Mouse (Mus musculus) left cerebral cortex, postnatal 14 days (tissue): ENCODE data around the gene Stab2. TPM values are rescaled to one million over a fixed set of nuclear protein-coding genes. Genes with fewer than 3 reads are reported as not detected.
A peak's percentile ranks its signal among the peaks of the same experiment; 100 is the strongest.

Experiments used
- DNase-seq, 2 experiments: peaks; one replicate each; pipeline ENCODE4 v3.0.0; 2021 to 2022; ENCODE audit warnings: low spot score in 2 of 2, mixed read lengths in 1 of 2
- intact Hi-C: fragments of 180-260 bp; cut with DNase I; formaldehyde crosslinking; loops from one replicate; pipeline ENCODE4 v1.15.1; 2025
- total RNA-seq, 2 experiments: library from RNA; stranded (reverse); gene quantifications; 2 replicates each; pipeline ENCODE4 v1.2.3; 2021

Stab2 gene
- total RNA-seq, 2 experiments from 2014 or later, result 0.25 to 0.37 TPM

GRCm38 (mm10) chr10:86846926-86847467 lies 160.8 kb downstream of the Stab2 start:
- DNase-seq, result no peak
- intact Hi-C loops, result no loop called here

DNA sequence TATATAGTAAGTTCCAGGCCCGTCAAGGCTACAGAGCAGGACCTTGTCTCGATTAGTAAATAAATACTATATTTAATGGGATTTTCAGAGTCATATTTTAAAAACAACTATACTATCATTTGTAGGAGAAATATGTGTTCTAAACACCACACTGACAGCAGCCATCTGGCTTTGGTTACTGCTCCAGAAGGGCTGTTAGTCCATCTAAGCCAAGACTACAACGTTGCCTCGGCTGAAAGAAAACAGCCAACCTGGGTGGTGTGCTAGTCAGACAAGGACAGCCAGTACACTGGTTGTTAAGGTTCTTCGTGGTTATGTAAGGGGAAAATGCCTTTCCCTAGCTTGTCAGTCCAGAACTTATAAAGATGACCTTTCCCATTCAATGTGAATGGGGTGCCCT lies 165.2 kb downstream of the Stab2 start:
- intact Hi-C loops, result no loop called here
- DNase-seq, result no peak

DNA sequence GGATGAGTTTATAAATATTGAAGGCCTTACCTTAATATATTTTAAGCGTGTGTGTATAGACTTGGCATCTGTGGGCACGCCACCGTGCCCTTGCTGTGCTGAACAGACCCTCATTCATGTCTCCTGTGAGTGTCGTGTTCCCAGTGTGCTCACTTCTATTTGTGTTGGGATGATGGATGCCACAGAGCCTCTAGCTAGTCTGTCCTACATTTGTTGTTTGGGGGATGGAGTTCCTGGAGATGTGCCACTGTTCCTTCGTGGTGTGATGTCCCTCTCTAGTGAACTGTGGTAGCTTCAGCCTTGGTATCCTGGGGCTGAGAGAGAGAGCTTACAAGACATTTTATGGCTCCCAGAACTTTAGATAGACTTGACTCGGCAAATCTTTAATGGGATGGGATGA lies 169.0 kb downstream of the Stab2 start:
- intact Hi-C loops, result no loop called here

GRCm38 (mm10) chr10:86836784-86837183 lies 171.0 kb downstream of the Stab2 start:
- no peak for DNase-seq
- intact Hi-C loops, result no loop called here

More for the DNA sequence above, 169.0 kb downstream of the Stab2 start:
- DNase-seq, result no peak

GRCm38 (mm10) chr10:86829515-86829914 lies 178.3 kb downstream of the Stab2 start:
- no peak for DNase-seq
- intact Hi-C loops, result no loop called here

- intact Hi-C loops, result no loop called here
- no peak for DNase-seq
These were observed 179.3 kb downstream of the Stab2 start for GRCm38 (mm10) chr10:86828221-86829135.

- intact Hi-C loops, result no loop called here
- no peak for DNase-seq
These were observed 180.9 kb downstream of the Stab2 start for GRCm38 (mm10) chr10:86826929-86827328.

DNA sequence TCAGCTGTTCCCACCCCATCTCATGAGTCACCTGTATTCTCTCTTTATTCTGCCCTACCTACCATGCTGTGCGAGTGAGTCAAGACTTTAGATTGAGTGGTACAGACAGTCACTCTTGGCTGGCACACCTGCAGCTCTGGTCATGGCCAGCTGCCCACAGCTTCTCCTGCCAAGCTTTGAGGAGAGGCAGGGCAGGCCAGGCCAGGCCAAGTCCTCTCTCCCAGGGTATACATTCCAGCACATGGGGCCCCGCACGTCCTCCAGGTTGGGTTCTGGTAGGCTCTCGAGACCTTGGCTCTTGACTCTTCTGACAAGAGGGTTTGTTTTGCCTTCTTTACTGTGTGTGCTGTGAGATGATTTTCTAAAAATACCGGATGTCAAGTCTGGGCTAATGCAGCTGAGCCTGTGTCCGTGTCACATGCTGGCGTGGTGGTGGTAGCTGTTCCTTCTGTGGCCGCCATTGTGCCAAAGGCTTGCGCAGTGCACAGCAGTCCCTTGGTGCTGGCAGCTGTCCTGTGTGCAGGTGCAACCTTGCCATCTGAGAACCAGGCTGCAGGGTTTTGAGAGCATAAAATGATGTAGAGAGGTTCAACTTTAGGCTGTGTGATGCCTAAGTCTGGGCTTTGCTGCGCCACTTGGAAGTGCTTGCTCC lies 181.8 kb downstream of the Stab2 start:
- DNase-seq, result no peak
- intact Hi-C loops, result no loop called here

DNA sequence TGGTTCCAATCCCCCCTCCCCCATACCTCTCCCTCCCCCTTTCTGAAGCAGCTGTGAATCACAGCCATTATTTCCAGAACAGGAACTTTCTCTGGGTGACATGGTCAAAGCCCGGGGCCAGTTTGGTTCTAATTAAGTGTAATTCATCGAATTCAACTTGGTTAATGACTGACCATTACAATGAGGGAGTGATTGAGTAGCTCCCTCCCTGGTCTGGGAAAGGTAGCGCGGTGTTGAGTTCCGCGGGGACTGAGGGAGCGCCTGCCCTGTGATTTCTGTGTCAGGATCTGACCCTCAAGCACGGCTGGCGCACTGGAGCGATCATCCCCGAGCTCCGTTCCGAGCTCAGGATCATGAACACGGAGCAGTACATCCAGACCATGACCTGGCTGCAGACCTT lies 183.0 kb downstream of the Stab2 start:
- no peak for DNase-seq
- intact Hi-C loops, result no loop called here

GRCm38 (mm10) chr10:86824093-86824492 lies 183.7 kb downstream of the Stab2 start:
- no peak for DNase-seq
- intact Hi-C loops, result no loop called here

DNA sequence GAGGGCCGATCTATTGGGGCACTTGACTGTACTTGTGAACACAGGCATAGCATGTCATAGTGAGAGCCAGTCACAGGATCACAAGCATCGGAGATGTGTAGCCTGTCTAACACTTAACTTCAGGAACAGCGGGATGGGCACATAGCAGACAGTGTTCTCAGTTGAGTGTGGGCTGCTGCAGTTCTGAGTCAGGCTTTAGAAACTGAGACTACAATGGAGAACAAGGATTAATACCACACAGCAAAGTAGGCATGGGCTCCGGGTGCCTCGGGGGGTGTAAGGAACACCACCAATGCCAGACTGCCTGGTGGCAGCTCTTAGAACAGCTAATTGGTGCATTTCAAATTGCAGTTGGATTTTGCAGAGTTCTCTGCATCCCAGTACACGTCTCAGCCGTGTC lies 186.8 kb downstream of the Stab2 start:
- intact Hi-C loops, result no loop called here
- no peak for DNase-seq

GRCm38 (mm10) chr10:86819649-86820165 lies 188.1 kb downstream of the Stab2 start:
- intact Hi-C loops, result no loop called here
- DNase-seq, result peak in 1 of 2 experiments; percentile 72

DNA sequence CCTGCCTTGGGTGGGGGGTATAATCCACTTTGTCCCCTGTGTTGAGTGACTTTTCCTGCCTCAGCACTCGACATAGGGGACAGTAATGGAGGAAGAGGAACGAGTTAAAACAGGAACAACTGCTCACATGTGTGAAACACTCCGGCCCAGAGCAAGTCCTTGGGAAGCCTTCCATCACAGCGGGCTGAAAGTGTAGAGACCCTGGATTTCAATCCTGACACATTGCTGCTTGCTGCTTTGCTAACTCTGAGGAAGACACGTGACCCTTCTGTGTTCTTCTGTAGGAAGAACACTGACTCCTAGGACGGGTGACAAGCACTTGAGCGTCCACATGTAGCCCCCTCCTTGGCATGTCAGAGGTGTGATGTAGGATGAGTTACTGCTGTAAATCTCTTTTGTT lies 192.7 kb downstream of the Stab2 start:
- intact Hi-C loops, result no loop called here
- no peak for DNase-seq

DNA sequence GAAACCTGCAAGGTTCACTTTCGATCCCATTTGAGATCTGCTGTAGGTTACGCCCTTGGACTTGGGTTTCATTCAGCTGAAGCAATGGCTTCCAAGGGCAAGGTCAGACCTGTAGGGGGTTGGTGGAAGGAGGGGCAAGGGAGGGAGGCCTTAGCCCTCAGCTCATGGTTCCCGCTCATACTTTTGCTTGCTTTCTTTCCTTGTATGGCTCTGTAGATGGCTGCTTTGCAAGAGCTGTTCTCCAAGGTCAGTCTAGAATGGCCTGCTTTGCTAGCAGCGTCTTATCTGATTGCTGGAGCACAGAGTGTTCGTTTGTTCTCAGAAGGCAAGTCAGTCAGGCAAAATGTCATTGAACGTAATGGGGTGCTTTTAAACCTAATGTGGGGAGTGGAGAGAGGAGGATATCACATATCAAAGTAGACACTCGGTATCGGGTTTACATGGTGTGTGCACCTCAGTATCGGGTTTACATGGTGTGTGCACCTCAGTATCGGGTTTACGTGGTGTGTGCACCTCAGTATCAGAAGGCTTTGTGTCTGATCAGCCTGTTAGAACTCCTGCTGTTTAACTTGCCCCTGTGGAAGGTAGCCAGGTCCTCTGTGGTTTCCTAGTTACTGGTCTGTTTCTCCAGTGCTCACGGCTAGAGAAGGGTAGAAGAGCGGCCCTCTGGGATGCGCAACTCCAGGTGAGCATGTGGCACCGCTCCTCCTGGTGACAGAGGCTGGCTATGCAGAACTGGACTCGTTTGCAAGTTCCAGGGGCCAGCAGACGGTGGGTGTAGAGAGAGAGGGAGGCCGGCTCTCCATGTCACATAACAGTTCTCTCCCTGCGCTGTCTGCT lies 193.3 kb downstream of the Stab2 start:
- intact Hi-C loops, result no loop called here
- DNase-seq, result no peak

GRCm38 (mm10) chr10:86810612-86811011 lies 197.2 kb downstream of the Stab2 start:
- DNase-seq, result no peak
- intact Hi-C loops, result no loop called here

- peak; percentile 30 to 82 for DNase-seq
- intact Hi-C loops, result no loop called here
These were observed 197.8 kb downstream of the Stab2 start for GRCm38 (mm10) chr10:86810000-86810399.

DNA sequence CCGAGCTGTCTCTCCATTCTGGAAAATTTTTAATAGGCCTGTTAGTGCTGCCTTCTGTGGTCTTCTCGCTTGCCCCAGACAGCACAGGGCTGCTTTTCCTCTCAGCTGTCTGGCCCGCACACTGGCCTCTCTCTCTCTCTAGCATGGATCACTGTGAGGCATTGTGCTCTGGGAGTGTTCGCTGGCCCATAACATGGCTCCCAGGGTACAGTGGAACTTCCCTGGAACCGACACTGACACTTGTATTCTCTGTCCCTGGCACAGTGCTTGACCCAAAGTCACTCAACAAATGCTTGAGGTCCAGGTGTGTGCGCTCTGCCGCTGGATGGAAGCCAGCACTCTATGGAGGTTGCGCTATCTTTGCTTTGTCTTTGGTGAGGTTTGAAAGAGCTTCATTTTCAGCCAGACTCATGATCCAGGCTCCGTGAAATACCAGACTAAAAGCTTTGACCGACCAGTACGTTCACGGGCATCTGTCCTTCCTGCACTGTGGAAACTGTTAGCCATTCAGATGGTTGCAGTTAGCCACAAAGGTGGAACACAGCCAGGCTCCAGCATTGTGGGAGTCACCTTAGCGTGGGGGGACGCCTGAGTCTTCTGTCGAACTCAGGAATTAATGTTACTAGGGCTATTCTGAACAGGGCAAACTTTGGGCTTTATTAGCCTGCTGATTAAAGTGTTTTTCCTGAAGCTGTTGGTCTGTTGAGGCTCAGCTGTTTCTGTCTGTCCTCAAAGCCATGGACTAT lies 199.6 kb downstream of the Stab2 start:
- no peak for DNase-seq
- intact Hi-C loops, result no loop called here

- intact Hi-C loops, result no loop called here
- no peak for DNase-seq
These were observed 200.5 kb downstream of the Stab2 start for GRCm38 (mm10) chr10:86807362-86807761.
